Mouse (Mus musculus) left cerebral cortex, adult 8-10 months (tissue): ENCODE data around the gene C1qb. TPM values are rescaled to one million over a fixed set of nuclear protein-coding genes. Genes with fewer than 3 reads are reported as not detected.
A peak's percentile ranks its signal among the peaks of the same experiment; 100 is the strongest.

Source experiments
- DNase-seq, 2 experiments: peaks; one replicate each; pipeline ENCODE4 v3.0.0; 2022; ENCODE audit warnings: low spot score in 2 of 2
- total RNA-seq, 4 experiments: library from RNA; stranded (reverse); gene quantifications; 2 replicates each; pipeline ENCODE4 v1.2.4; 2022

Gene C1qb
- total RNA-seq: 100 to 1,000 TPM in 2 of 4 experiments, 10 to 100 TPM in 2; 51.2 to 165 (median 86.4) TPM

- no peak for DNase-seq
Measured at GRCm38 (mm10) chr4:136886101-136886500, at the start of gene C1qb. Gene C1qb, minus strand, starts transcription at chr4:136886187.

GRCm38 (mm10) chr4:136934746-136935613 lies 49.0 kb upstream of the C1qb start:
- DNase-seq: no peak

GRCm38 (mm10) chr4:136930474-136930873 lies 44.5 kb upstream of the C1qb start:
- no peak for DNase-seq

- DNase-seq: no peak
Measured at GRCm38 (mm10) chr4:136928928-136929327, 42.9 kb upstream of the C1qb start.

GRCm38 (mm10) chr4:136925804-136926203 lies 39.8 kb upstream of the C1qb start:
- no peak for DNase-seq

- DNase-seq: no peak
Measured at GRCm38 (mm10) chr4:136924529-136924928, 38.5 kb upstream of the C1qb start.

GRCm38 (mm10) chr4:136919526-136919925 lies 33.5 kb upstream of the C1qb start:
- no peak for DNase-seq

GRCm38 (mm10) chr4:136918834-136919233 lies 32.8 kb upstream of the C1qb start:
- no peak for DNase-seq

GRCm38 (mm10) chr4:136917165-136917524 lies 31.2 kb upstream of the C1qb start:
- no peak for DNase-seq

- no peak for DNase-seq
Measured at GRCm38 (mm10) chr4:136916359-136917164, 30.6 kb upstream of the C1qb start.

- no peak for DNase-seq
Measured at GRCm38 (mm10) chr4:136912841-136913240, 26.9 kb upstream of the C1qb start.

GRCm38 (mm10) chr4:136911804-136912203 lies 25.8 kb upstream of the C1qb start:
- DNase-seq: peak in 1 of 2 experiments; percentile 50

GRCm38 (mm10) chr4:136911211-136911646 lies 25.2 kb upstream of the C1qb start:
- DNase-seq: no peak

GRCm38 (mm10) chr4:136907809-136908208 lies 21.8 kb upstream of the C1qb start:
- DNase-seq: no peak

- no peak for DNase-seq
Measured at GRCm38 (mm10) chr4:136907033-136907432, 21.0 kb upstream of the C1qb start.

GRCm38 (mm10) chr4:136904767-136905539 lies 19.0 kb upstream of the C1qb start:
- DNase-seq: no peak

- no peak for DNase-seq
Measured at GRCm38 (mm10) chr4:136899154-136899553, 13.2 kb upstream of the C1qb start.

- DNase-seq: no peak
Measured at GRCm38 (mm10) chr4:136898637-136899036, 12.7 kb upstream of the C1qb start, which contains the start of gene C1qa. Gene C1qa, minus strand, starts transcription at chr4:136898803.

- no peak for DNase-seq
Measured at GRCm38 (mm10) chr4:136898084-136898598, 12.2 kb upstream of the C1qb start.

- no peak for DNase-seq
Measured at GRCm38 (mm10) chr4:136896461-136896860, 10.5 kb upstream of the C1qb start.

- DNase-seq: no peak
Measured at GRCm38 (mm10) chr4:136895861-136896260, 9.9 kb upstream of the C1qb start.
